Mouse (Mus musculus): ENCODE measurements around the gene A4galt. TPM values are rescaled to one million over a fixed set of nuclear protein-coding genes. Genes with fewer than 3 reads are reported as not detected.
"Not testable (repeated sequence)": the region's sequence is repeated elsewhere in the genome, so short reads cannot be mapped to it uniquely, and the experiment has no call there.

Gene A4galt
- total and polyA plus RNA-seq, 3 experiments: 11.2 to 23.6 (median 15.9) TPM

- in situ Hi-C loops (cut with MboI; ENCODE audit: low pct_ligation_motif_present, low pct_unique_long_range_greater_than_20kb, low sequenced_read_pairs): no loop called here
- H3K4me3 ChIP-seq (replicated peaks in 1 of 3; ENCODE audit: low read depth in 2 of 3, low read length in 2 of 3, poor library complexity in 1 of 3): no peak overlapping the region
Observed at GRCm38 (mm10) chr15:83278579-83278978, 27.0 kb upstream of the A4galt start.

GRCm38 (mm10) chr15:83277451-83277850 is 25.9 kb upstream of the A4galt start:
- no peaks in the 10 kb centered on the region for H3K27me3 ChIP-seq (replicated peaks)
- no peak overlapping the region for H3K9ac ChIP-seq (ENCODE audit: insufficient read depth, low read depth)
- TF ChIP-seq ETS1 (conservative IDR thresholded peaks at IDR 0.05; ENCODE audit: low read depth, low read length): no peak
- no peak for TF ChIP-seq BHLHE40 (IDR thresholded peaks at IDR 0.05; ENCODE audit: low read depth, low read length)
- no peak for TF ChIP-seq ZMIZ1 (IDR thresholded peaks at IDR 0.05; ENCODE audit: low read depth, low read length)
- no peak for TF ChIP-seq EP300 (IDR thresholded peaks at IDR 0.05; ENCODE audit: low read length)
- TF ChIP-seq ELF1 (IDR thresholded peaks at IDR 0.05; ENCODE audit: low read depth, low read length): no peak
- no peak for TF ChIP-seq CHD2 (IDR thresholded peaks at IDR 0.05; ENCODE audit: low read length)
- no peak for TF ChIP-seq CHD1 (IDR thresholded peaks at IDR 0.05; ENCODE audit: low read depth, low read length)
- no peak for TF ChIP-seq UBTF (IDR thresholded peaks at IDR 0.05; ENCODE audit: low read depth, low read length)
- no peak overlapping the region for H3K4me3 ChIP-seq (replicated peaks in 1 of 3; ENCODE audit: low read depth in 2 of 3, low read length in 2 of 3, poor library complexity in 1 of 3)
- dilution Hi-C loops (cut with MboI; ENCODE audit: extremely low pct_ligation_motif_present, extremely low pct_unique_long_range_greater_than_20kb, low sequenced_read_pairs): no loop called here
- in situ Hi-C loops (cut with MboI; ENCODE audit: low pct_ligation_motif_present, low pct_unique_long_range_greater_than_20kb, low sequenced_read_pairs): no loop called here
- peaks cover 5% of the 10 kb centered on the region for H3K9me3 ChIP-seq (replicated peaks; ENCODE audit: low read length)
- no peak for DNase-seq (ENCODE audit: extremely low read depth)
- no peaks in the 10 kb centered on the region for H3K79me2 ChIP-seq (replicated peaks; ENCODE audit: control insufficient read depth, extremely low read depth, insufficient read depth, poor library complexity, severe bottlenecking)
- no peaks in the 10 kb centered on the region for H3K4me1 ChIP-seq (ENCODE audit: control insufficient read depth in 1 of 2, insufficient read depth in 2 of 2)
- no peak overlapping the region for H3K4me2 ChIP-seq (ENCODE audit: insufficient read depth, low read depth, poor library complexity, severe bottlenecking)
- no peaks in the 10 kb centered on the region for H3K36me3 ChIP-seq (replicated peaks in 1 of 2; ENCODE audit: control insufficient read depth in 1 of 2, insufficient read depth in 1 of 2, low read length in 1 of 2)
- H3K27ac ChIP-seq (ENCODE audit: insufficient read depth, low read depth): no peak overlapping the region

More at GRCm38 (mm10) chr15:83278579-83278978, 27.0 kb upstream of the A4galt start:
- no peak overlapping the region for H3K27ac ChIP-seq (ENCODE audit: insufficient read depth, low read depth)
- no peaks in the 10 kb centered on the region for H3K27me3 ChIP-seq (replicated peaks)
- peaks cover 5% of the 10 kb centered on the region for H3K9me3 ChIP-seq (replicated peaks; ENCODE audit: low read length)
- dilution Hi-C loops (cut with MboI; ENCODE audit: extremely low pct_ligation_motif_present, extremely low pct_unique_long_range_greater_than_20kb, low sequenced_read_pairs): no loop called here
- no peak for TF ChIP-seq ZNF384 (IDR thresholded peaks at IDR 0.05; ENCODE audit: low read depth, low read length)
- TF ChIP-seq RAD21 (IDR thresholded peaks at IDR 0.05; ENCODE audit: low read depth, low read length): no peak
- no peaks in the 10 kb centered on the region for H3K79me2 ChIP-seq (replicated peaks; ENCODE audit: control insufficient read depth, extremely low read depth, insufficient read depth, poor library complexity, severe bottlenecking)
- H3K4me1 ChIP-seq (ENCODE audit: control insufficient read depth in 1 of 2, insufficient read depth in 2 of 2): no peaks in the 10 kb centered on the region
- no peak overlapping the region for H3K4me2 ChIP-seq (ENCODE audit: insufficient read depth, low read depth, poor library complexity, severe bottlenecking)
- no peaks in the 10 kb centered on the region for H3K36me3 ChIP-seq (replicated peaks in 1 of 2; ENCODE audit: control insufficient read depth in 1 of 2, insufficient read depth in 1 of 2, low read length in 1 of 2)
- DNase-seq (ENCODE audit: extremely low read depth): no peak
- H3K9ac ChIP-seq (ENCODE audit: insufficient read depth, low read depth): no peak overlapping the region

GRCm38 (mm10) chr15:83274237-83274636 is 22.7 kb upstream of the A4galt start:
- in situ Hi-C loops (cut with MboI; ENCODE audit: low pct_ligation_motif_present, low pct_unique_long_range_greater_than_20kb, low sequenced_read_pairs); H3K9ac ChIP-seq (ENCODE audit: insufficient read depth, low read depth); H3K27me3 ChIP-seq (replicated peaks); H3K4me2 ChIP-seq (ENCODE audit: insufficient read depth, low read depth, poor library complexity, severe bottlenecking); H3K9me3 ChIP-seq (replicated peaks; ENCODE audit: low read length); H3K27ac ChIP-seq (ENCODE audit: insufficient read depth, low read depth); DNase-seq (ENCODE audit: extremely low read depth); H3K4me1 ChIP-seq (ENCODE audit: control insufficient read depth in 1 of 2, insufficient read depth in 2 of 2); H3K4me3 ChIP-seq (replicated peaks in 1 of 3; ENCODE audit: low read depth in 2 of 3, low read length in 2 of 3, poor library complexity in 1 of 3); dilution Hi-C loops (cut with MboI; ENCODE audit: extremely low pct_ligation_motif_present, extremely low pct_unique_long_range_greater_than_20kb, low sequenced_read_pairs); H3K79me2 ChIP-seq (replicated peaks; ENCODE audit: control insufficient read depth, extremely low read depth, insufficient read depth, poor library complexity, severe bottlenecking); H3K36me3 ChIP-seq (replicated peaks in 1 of 2; ENCODE audit: control insufficient read depth in 1 of 2, insufficient read depth in 1 of 2, low read length in 1 of 2): not testable (repeated sequence)

All from CH12.LX (cell line).